Mouse (Mus musculus): ENCODE results near the gene Scml4.

The Scml4 gene

GRCm38 (mm10) chr10:42897632-42898031, 37.5 kb downstream of the Scml4 start:
- DNase-seq (ENCODE audit: low read depth in 2 of 2, low spot score in 2 of 2) = peak; percentile 80 to 82

DNA sequence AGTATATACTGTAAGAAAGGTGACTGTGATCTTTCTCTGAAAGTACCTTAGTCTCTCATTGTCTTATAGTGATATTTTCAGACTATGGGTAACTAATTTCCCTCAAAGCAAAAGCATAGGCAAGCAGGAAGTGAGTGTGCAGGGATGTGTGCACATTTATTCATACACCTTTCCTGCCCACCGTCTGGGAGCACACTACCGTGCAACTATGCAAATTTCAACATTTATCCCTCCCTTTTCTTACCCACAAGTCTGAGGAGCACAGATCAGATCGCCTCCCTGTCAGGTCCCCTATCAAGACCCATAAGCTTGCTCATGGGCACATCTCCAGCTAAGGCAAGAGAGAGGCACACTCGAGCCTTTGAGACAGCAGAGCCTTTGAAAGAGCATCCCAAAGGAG, 41.2 kb downstream of the Scml4 start:
- DNase-seq (ENCODE audit: low read depth in 2 of 2, low spot score in 2 of 2) = no peak

- no peak for DNase-seq (ENCODE audit: low read depth in 2 of 2, low spot score in 2 of 2)
Measured at GRCm38 (mm10) chr10:42903054-42903453, 42.9 kb downstream of the Scml4 start.

GRCm38 (mm10) chr10:42908562-42908961, 48.4 kb downstream of the Scml4 start:
- DNase-seq (ENCODE audit: low read depth in 2 of 2, low spot score in 2 of 2) = no peak

- DNase-seq (ENCODE audit: low read depth in 2 of 2, low spot score in 2 of 2) = no peak
Measured at GRCm38 (mm10) chr10:42910567-42910966, 50.4 kb downstream of the Scml4 start.

GRCm38 (mm10) chr10:42912056-42912455, 51.9 kb downstream of the Scml4 start:
- no peak for DNase-seq (ENCODE audit: low read depth in 2 of 2, low spot score in 2 of 2)

GRCm38 (mm10) chr10:42913196-42913595, 53.0 kb downstream of the Scml4 start:
- no peak for DNase-seq (ENCODE audit: low read depth in 2 of 2, low spot score in 2 of 2)

DNA sequence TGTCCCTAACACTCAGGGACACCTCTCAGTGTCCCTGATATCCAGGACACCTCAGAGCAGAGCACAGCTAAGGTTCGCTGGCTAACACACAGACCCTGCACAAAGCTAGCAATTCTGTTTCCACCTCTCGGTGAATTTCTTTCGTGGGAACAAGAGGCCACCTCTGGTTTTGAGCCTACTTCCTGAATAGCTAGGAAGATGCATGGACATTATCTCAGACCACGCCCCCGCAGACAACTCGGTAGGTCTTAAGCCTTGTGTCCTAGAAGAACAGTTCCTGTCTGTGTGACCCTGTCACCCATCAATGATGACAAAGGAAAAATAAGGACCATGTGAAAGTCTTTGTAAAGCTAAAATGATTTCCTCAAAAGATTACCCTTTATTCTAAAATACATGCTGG, 54.0 kb downstream of the Scml4 start:
- no peak for DNase-seq (ENCODE audit: low read depth in 2 of 2, low spot score in 2 of 2)

- no peak for DNase-seq (ENCODE audit: low read depth in 2 of 2, low spot score in 2 of 2)
Measured at GRCm38 (mm10) chr10:42917355-42917754, 57.2 kb downstream of the Scml4 start.

DNA sequence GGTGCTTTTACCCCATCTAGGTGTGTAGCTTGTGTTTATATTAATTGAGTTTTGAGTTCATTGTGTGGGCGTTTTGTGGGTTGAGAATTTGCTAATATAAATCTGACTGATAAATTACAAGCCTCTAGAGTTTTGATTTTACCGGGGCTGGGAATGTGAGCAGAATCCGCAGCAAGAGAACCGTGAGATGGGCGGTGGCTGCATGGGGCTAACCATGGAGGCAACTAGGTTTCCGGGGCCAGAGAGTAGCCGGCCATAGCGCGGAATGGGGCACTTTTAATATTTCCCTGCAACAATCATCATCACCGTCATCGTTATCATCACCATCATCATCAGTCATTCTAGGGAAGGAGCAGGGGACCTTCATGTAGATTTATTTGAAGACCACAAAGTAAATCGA, 59.6 kb downstream of the Scml4 start:
- DNase-seq (ENCODE audit: low read depth in 2 of 2, low spot score in 2 of 2) = no peak

DNA sequence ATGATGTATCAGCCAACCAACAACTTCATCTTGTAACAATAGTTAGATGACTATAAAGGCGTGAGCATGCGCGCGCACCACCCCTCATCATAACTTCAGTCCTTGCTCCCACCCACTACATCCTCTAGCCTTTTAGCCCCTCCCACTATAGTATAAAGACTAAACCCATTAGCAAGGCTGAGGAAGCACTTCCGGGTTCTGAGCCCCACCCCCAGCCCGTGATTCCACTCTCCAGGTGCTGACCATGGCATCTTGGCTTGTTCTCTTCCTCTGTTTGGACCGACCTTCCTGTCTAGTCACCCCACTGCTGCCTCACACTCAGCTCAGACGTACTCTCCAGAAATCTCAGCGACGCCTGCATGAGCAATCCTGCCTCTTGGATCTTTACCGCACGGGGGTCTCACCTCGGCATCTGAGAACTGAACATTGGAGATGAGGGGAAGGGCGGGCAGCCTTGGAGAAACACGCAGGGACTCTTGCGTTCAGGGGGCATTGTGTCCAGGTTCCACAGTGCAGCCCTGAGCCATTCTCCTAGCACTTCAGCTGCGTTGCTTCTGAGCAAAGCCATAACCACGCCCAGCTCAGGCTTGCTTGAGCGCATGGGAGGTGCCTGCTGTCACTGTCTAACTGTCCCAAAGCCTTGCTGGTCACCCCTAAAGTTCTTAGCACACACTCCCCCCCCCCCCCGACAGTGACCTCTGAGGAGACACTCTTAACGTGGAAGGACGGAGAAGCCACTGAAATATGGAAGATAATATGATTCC, 65.1 kb downstream of the Scml4 start:
- DNase-seq (ENCODE audit: low read depth in 2 of 2, low spot score in 2 of 2) = no peak

DNA sequence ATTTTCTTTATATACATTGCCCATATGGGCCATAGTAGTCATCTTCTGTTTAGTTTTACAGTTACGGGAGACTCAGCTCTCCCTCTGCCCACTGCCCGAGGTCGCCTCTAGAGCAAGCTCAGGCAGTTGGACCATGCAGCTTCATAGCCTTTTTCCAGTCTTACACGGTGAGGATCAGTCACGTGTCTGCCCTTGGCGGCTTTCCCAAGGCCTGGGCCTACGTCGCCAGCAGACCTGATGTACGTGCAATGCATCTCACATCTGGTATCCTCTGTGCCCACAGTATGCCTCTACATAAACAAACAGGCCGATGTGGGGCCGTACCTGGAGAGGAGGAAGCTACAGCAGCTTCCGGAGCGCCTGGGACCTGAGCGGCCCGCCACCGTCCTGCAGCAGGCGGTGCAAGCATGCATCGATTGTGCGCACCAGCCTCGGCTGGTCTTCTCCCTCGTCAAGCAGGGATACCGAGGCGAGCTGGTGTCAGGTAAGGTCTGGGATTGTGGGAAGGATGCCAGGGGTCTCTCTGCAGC, 70.0 kb downstream of the Scml4 start:
- no peak for DNase-seq (ENCODE audit: low read depth in 2 of 2, low spot score in 2 of 2)

GRCm38 (mm10) chr10:42932862-42933480, 72.8 kb downstream of the Scml4 start:
- no peak for DNase-seq (ENCODE audit: low read depth in 2 of 2, low spot score in 2 of 2)

- DNase-seq (ENCODE audit: low read depth in 2 of 2, low spot score in 2 of 2) = no peak
Measured at GRCm38 (mm10) chr10:42934672-42935071, 74.5 kb downstream of the Scml4 start.

DNA sequence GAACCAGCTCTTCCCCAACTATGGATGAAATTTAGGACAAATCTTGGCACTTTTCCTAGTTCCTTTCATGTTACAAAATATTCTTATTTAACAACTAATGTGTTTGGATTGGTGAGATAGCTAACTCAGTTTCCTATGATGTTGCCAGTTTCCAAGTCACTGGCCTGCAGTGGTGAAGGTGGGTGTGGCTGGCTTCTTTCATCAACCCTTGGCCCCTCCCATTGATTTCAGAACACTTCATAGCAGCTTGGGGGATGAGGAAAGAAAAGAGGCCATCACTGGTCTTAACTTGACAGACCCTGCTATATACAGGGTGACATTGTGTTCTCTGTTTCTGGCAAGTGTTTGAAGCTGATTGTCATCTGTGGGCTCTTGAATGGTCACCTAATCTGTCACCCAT, 76.0 kb downstream of the Scml4 start:
- no peak for DNase-seq (ENCODE audit: low read depth in 2 of 2, low spot score in 2 of 2)

- DNase-seq (ENCODE audit: low read depth in 2 of 2, low spot score in 2 of 2) = no peak
Measured at GRCm38 (mm10) chr10:42938361-42938760, 78.2 kb downstream of the Scml4 start.

GRCm38 (mm10) chr10:42939691-42940090, 79.5 kb downstream of the Scml4 start:
- no peak for DNase-seq (ENCODE audit: low read depth in 2 of 2, low spot score in 2 of 2)

- no peak for DNase-seq (ENCODE audit: low read depth in 2 of 2, low spot score in 2 of 2)
Measured at GRCm38 (mm10) chr10:42940193-42941050, 80.3 kb downstream of the Scml4 start.

DNA sequence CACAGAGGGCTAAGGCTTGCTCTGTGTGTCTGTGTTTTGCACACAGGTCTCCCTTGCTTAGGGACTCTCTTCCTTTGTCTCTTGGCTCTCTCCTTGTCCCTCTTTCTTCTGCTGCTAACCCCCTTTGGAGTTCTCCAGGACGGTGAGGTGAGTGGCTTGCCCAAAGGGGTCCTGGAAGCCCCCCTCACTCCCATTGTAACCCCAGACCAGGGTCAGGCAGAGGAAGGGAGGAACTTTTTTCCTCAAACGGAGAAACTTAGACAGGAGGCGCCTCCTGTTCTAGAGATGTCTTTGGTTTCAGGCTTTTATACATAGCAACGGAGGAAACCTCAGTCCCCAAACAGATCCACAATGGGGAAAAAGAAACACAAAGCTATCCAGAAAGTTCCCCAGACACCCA, 81.1 kb downstream of the Scml4 start:
- DNase-seq (ENCODE audit: low read depth in 2 of 2, low spot score in 2 of 2) = no peak

DNA sequence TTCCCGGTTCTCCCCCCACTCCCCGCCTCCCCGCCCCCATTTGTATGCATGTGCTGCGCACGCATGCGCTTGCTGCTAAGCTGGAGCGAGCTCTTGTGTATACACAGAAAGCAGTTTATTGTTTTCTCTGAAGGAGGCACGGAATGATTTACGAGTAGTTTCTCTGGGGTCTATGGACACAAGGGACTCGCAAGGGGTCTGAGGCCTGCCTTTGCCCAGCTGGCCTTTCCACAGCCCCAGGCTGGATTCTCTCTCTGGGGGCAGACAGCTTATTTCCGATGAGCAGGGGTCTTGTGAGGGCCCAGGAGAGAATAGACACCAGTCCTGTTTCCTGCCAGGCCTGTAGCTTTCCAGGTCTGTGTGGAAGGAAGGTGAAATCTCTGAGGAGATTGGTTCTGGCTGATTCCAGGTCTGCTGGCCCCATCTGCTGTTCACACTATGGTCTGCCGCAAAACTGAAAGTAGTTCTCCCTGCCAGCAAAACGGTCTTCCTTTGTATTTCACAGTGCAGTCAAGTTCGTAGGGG, 81.6 kb downstream of the Scml4 start:
- DNase-seq (ENCODE audit: low read depth in 2 of 2, low spot score in 2 of 2) = peak in 1 of 2 experiments; percentile 20

- peak in 1 of 2 experiments; percentile 39 for DNase-seq (ENCODE audit: low read depth in 2 of 2, low spot score in 2 of 2)
Measured at GRCm38 (mm10) chr10:42942300-42942699, 82.1 kb downstream of the Scml4 start.

Data from CD8-positive naive resting alpha-beta T cell, adult 2 months (primary cell).